Mouse (Mus musculus): ENCODE measurements around the gene Abcb9. TPM values are rescaled to one million over a fixed set of nuclear protein-coding genes. Genes with fewer than 3 reads are reported as not detected.

Gene Abcb9
- 1 to 10 TPM; 2.2 to 3.2 TPM for polyA plus RNA-seq (2012; fragmentation: generic; extraction: Trizol)

DNA sequence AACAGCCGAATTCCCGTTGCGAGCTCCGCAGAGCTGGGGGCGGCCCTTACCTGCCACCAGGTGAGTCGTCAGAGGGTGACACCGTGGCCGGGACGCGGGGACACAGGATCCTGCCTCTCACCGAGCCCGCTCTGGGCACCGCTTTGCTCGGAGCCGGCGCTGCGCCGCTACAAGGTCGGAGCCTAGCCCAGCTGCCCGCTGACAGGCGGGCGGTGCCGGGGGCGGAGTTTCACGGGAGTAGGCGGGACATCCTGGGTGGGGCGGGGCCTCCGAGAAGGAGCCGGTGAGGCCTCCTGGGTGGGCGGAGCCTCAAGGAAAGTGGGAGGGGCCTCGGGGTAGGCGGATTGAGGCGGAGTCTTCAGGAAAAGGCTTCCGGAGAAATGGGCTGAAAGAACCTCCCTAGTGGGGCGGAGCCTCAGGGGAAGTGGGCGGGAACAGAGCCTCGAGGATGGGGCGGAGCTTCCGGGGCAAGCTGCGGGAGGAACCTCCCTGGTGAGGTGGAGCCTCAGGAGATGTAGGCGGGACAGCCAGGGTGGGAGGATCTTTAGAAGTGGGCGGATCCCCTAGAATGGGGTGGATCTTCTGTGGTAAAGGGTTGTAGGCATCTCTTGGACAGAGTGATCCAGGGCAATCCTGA, at the start of gene Abcb9:
Abcb9 (minus strand) TSS at position 203 of the 637 bp plus-strand sequence.

GRCm38 (mm10) chr5:124115990-124116845, 20.6 kb upstream of the Abcb9 start, which contains the start of gene Arl6ip4:
Arl6ip4 (plus strand) TSS chr5:124116089.

GRCm38 (mm10) chr5:124111742-124112497, 16.3 kb upstream of the Abcb9 start, which contains the start of gene Ogfod2:
Ogfod2 (plus strand) TSS chr5:124112297.

DNA sequence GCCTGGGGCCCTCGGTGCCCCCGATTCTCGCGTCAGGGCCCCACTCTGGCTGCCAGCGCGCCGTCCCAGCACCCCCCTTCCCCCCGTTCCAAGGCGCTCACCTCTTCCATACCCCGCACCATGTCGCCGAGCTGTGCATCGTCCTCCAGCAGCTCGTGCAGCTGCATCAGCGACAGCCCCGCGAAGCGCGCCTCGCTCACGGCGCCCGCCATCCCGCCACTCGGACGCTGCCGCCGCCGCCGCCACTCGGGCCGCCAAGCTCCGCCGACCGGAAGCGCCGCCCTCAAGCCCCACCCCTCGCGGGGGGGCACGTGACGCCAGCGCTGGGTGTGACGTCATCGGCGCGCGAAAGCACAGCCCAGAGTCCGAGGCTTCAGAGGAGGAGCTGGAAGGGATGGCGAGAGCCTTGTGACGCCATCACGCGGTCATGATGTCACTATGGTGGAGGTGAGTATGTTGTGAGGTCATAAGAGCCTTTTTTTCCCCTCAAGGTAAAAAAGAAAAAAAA, 63.5 kb downstream of the Abcb9 start, which contains the start of gene Vps37b:
Vps37b (minus strand) TSS at position 270 of the 508 bp plus-strand sequence.

Other genes starting within 250 kb of the Abcb9 start
- not detected for gene Hcar2, start 230.3 kb downstream of the Abcb9 start, polyA plus RNA-seq (2012; fragmentation: generic; extraction: Trizol)
- under 1 TPM in 1 of 2 experiments, not detected in 1; 0.40 TPM for gene Hcar1, start 215.8 kb downstream of the Abcb9 start, polyA plus RNA-seq (2012; fragmentation: generic; extraction: Trizol)
- 10 to 100 TPM; 10.1 to 27.1 TPM for gene Denr, start 188.6 kb downstream of the Abcb9 start, polyA plus RNA-seq (2012; fragmentation: generic; extraction: Trizol)
- under 1 TPM in 1 of 2 experiments, not detected in 1; 0.66 TPM for gene Gm43518, start 168.4 kb downstream of the Abcb9 start, polyA plus RNA-seq (2012; fragmentation: generic; extraction: Trizol)
- 1 to 10 TPM; 1.5 to 3.4 TPM for gene Ccdc62, start 165.1 kb downstream of the Abcb9 start, polyA plus RNA-seq (2012; fragmentation: generic; extraction: Trizol)
- gene Hip1r, start 122.2 kb downstream of the Abcb9 start, polyA plus RNA-seq (2012; fragmentation: generic; extraction: Trizol): 10 to 100 TPM; 10.4 to 10.5 TPM
- gene Vps37b, start 63.5 kb downstream of the Abcb9 start, polyA plus RNA-seq (2012; fragmentation: generic; extraction: Trizol): 10 to 100 TPM; 22.6 TPM
- gene Ogfod2, start 16.5 kb upstream of the Abcb9 start, polyA plus RNA-seq (2012; fragmentation: generic; extraction: Trizol): 10 to 100 TPM; 13.7 to 17.9 TPM
- gene Arl6ip4, start 20.3 kb upstream of the Abcb9 start, polyA plus RNA-seq (2012; fragmentation: generic; extraction: Trizol): 10 to 100 TPM; 83.0 to 88.9 TPM
- 1 to 10 TPM; 4.2 to 9.2 TPM for gene Pitpnm2, start 154.0 kb upstream of the Abcb9 start, polyA plus RNA-seq (2012; fragmentation: generic; extraction: Trizol)
- gene Mphosph9, start 232.2 kb upstream of the Abcb9 start, polyA plus RNA-seq (2012; fragmentation: generic; extraction: Trizol): 1 to 10 TPM in 1 of 2 experiments, under 1 TPM in 1; 0.33 to 1.7 TPM
- 10 to 100 TPM in 1 of 2 experiments, 1 to 10 TPM in 1; 2.6 to 10.4 TPM for gene 2810006K23Rik, start 232.3 kb upstream of the Abcb9 start, polyA plus RNA-seq (2012; fragmentation: generic; extraction: Trizol)

All from C3H10T1/2 (cell line).